Comparison of ENCODE assay signal across 13 mouse cellular contexts in genomic region chr11:71557412-71557811, GRCm38 (mm10).
DNase-seq lines count a peak whose midpoint lies in the region; ATAC-seq and TF ChIP-seq lines count a peak whose summit lies in the region.
"Had no signal": no experiment of that assay in that cellular context is flagged by ENCODE, and none has a peak within 500 bp of the region (broad histone marks: within the 10 kb centered on the region; RNA-seq: fewer than 3 reads in every experiment).

No protein-coding gene starts in this region.

- TF ChIP-seq RAD21 in MEL (IDR thresholded peaks at IDR 0.05; ENCODE audit: low read depth, low read length) = no peak; the same call in 1 of the 2 replicates

- no peak overlapping the region for H3K4me2 ChIP-seq in hindbrain, postnatal 0 days (ENCODE audit: low read depth, low read length)
- H3K4me2 ChIP-seq in hindbrain, embryonic 11.5 days (replicated peaks; ENCODE audit: low read depth, low read length) = no peak overlapping the region
- H3K4me2 ChIP-seq in midbrain, postnatal 0 days (ENCODE audit: low read depth, low read length, poor library complexity, severe bottlenecking) = no peak overlapping the region
- H3K4me2 ChIP-seq in stomach, postnatal 0 days (replicated peaks; ENCODE audit: low read depth) = no peak overlapping the region
- H3K4me2 ChIP-seq: embryonic facial prominence, embryonic 12.5 days; forebrain, embryonic 13.5 days; limb, embryonic 12.5 days; midbrain, embryonic 13.5 days; neural tube, embryonic 12.5 days had no signal

- H3K79me2 ChIP-seq in MEL (ENCODE audit: control insufficient read depth, insufficient read depth, low read length, poor library complexity) = no peaks in the 10 kb centered on the region

- no peaks in the 10 kb centered on the region for H3K36me3 ChIP-seq in hindbrain, postnatal 0 days (ENCODE audit: insufficient read depth, low read length)
- no peaks in the 10 kb centered on the region for H3K36me3 ChIP-seq in hindbrain, embryonic 11.5 days (ENCODE audit: control insufficient read depth, insufficient read depth, low read length)
- H3K36me3 ChIP-seq in midbrain, postnatal 0 days (ENCODE audit: insufficient read depth, low read length) = no peaks in the 10 kb centered on the region
- no peaks in the 10 kb centered on the region for H3K36me3 ChIP-seq in midbrain, embryonic 10.5 days
- H3K36me3 ChIP-seq in MEL (ENCODE audit: control insufficient read depth in 1 of 2, insufficient read depth in 2 of 2, low read length in 2 of 2) = no peaks in the 10 kb centered on the region
- no peaks in the 10 kb centered on the region for H3K36me3 ChIP-seq in stomach, postnatal 0 days (ENCODE audit: control insufficient read depth, insufficient read depth, low read length)
- H3K36me3 ChIP-seq: embryonic facial prominence, embryonic 12.5 days; limb, embryonic 12.5 days; midbrain, embryonic 13.5 days; neural tube, embryonic 12.5 days had no signal

- no peak for TF ChIP-seq POLR2A in MEL (IDR thresholded peaks at IDR 0.05; ENCODE audit: control insufficient read depth in 1 of 2, insufficient read depth in 1 of 2, low read depth in 1 of 2, low read length in 2 of 2, poor library complexity in 1 of 2)

- peak; percentile 29 for TF ChIP-seq CTCF in hindbrain, postnatal 0 days (IDR thresholded peaks at IDR 0.05; ENCODE audit: low read depth)
- TF ChIP-seq CTCF in midbrain, postnatal 0 days (IDR thresholded peaks at IDR 0.05) = peak; percentile 40
- TF ChIP-seq CTCF in MEL (IDR thresholded peaks at IDR 0.05 in 2 of 3, conservative IDR thresholded peaks at IDR 0.05 in 1 of 3; ENCODE audit: control insufficient read depth in 1 of 3, insufficient read depth in 1 of 3, low read depth in 2 of 3, low read length in 3 of 3, poor library complexity in 1 of 3, severe bottlenecking in 1 of 3) = peak in 2 of 3 experiments; percentile 24 to 42; a peak in 4 of 6 replicates
- peak; percentile 43 for TF ChIP-seq CTCF in stomach, postnatal 0 days (IDR thresholded peaks at IDR 0.05; ENCODE audit: low read depth)

- DNase-seq in hindbrain, postnatal 0 days (ENCODE audit: low spot score) = no peak
- no peak for DNase-seq in hindbrain, embryonic 11.5 days (ENCODE audit: low spot score)
- DNase-seq in midbrain, postnatal 0 days (ENCODE audit: low spot score) = no peak
- DNase-seq in midbrain, embryonic 10.5 days (ENCODE audit: low spot score) = no peak
- peak; percentile 11 for DNase-seq in MEL (ENCODE audit: low read depth, low spot score)
- no peak for DNase-seq in stomach, postnatal 0 days (ENCODE audit: low spot score)
- no peak for DNase-seq in layer of hippocampus, adult 11-12 months (ENCODE audit: low spot score)
- DNase-seq: gastrocnemius, postnatal 10 days had no signal

- no peak for TF ChIP-seq EP300 in MEL (IDR thresholded peaks at IDR 0.05; ENCODE audit: low read depth in 1 of 2, low read length in 2 of 2)
- no peak for TF ChIP-seq EP300 in stomach, postnatal 0 days (optimal IDR thresholded peaks at IDR 0.05)

- H3K9ac ChIP-seq in hindbrain, postnatal 0 days (replicated peaks; ENCODE audit: low read length) = no peak overlapping the region
- no peak overlapping the region for H3K9ac ChIP-seq in hindbrain, embryonic 11.5 days (ENCODE audit: low read depth, low read length)
- H3K9ac ChIP-seq in midbrain, postnatal 0 days (replicated peaks; ENCODE audit: low read length, poor library complexity, severe bottlenecking) = no peak overlapping the region
- no peak overlapping the region for H3K9ac ChIP-seq in MEL (ENCODE audit: control insufficient read depth, low read depth, low read length, poor library complexity, severe bottlenecking)
- no peak overlapping the region for H3K9ac ChIP-seq in stomach, postnatal 0 days (ENCODE audit: low read length)
- H3K9ac ChIP-seq: embryonic facial prominence, embryonic 12.5 days; forebrain, embryonic 13.5 days; limb, embryonic 12.5 days; midbrain, embryonic 13.5 days; neural tube, embryonic 12.5 days had no signal

- H3K27me3 ChIP-seq in hindbrain, postnatal 0 days (ENCODE audit: insufficient read depth, low read length) = no peaks in the 10 kb centered on the region
- H3K27me3 ChIP-seq in hindbrain, embryonic 11.5 days (ENCODE audit: control insufficient read depth, insufficient read depth, low read length) = no peaks in the 10 kb centered on the region
- no peaks in the 10 kb centered on the region for H3K27me3 ChIP-seq in midbrain, postnatal 0 days (ENCODE audit: insufficient read depth, low read length)
- no peaks in the 10 kb centered on the region for H3K27me3 ChIP-seq in midbrain, embryonic 10.5 days (ENCODE audit: low read depth, poor library complexity, severe bottlenecking)
- H3K27me3 ChIP-seq in MEL (ENCODE audit: control insufficient read depth in 1 of 2, insufficient read depth in 2 of 2, low read length in 2 of 2) = no peaks in the 10 kb centered on the region
- no peaks in the 10 kb centered on the region for H3K27me3 ChIP-seq in stomach, postnatal 0 days (ENCODE audit: control insufficient read depth, insufficient read depth, low read length)
- H3K27me3 ChIP-seq: embryonic facial prominence, embryonic 12.5 days; forebrain, embryonic 13.5 days; limb, embryonic 12.5 days; midbrain, embryonic 13.5 days; neural tube, embryonic 12.5 days had no signal

- H3K27ac ChIP-seq in hindbrain, postnatal 0 days = no peak overlapping the region
- H3K27ac ChIP-seq in hindbrain, embryonic 11.5 days (ENCODE audit: low read depth, low read length) = no peak overlapping the region
- H3K27ac ChIP-seq in midbrain, postnatal 0 days (ENCODE audit: low read depth, low read length) = no peak overlapping the region
- no peak overlapping the region for H3K27ac ChIP-seq in midbrain, embryonic 10.5 days (replicated peaks)
- H3K27ac ChIP-seq in MEL (ENCODE audit: control insufficient read depth, low read depth, low read length) = no peak overlapping the region
- no peak overlapping the region for H3K27ac ChIP-seq in stomach, postnatal 0 days (replicated peaks)
- H3K27ac ChIP-seq: embryonic facial prominence, embryonic 12.5 days; forebrain, embryonic 13.5 days; limb, embryonic 12.5 days; midbrain, embryonic 13.5 days; neural tube, embryonic 12.5 days had no signal

- H3K9me3 ChIP-seq in hindbrain, postnatal 0 days (ENCODE audit: low read length) = no peaks in the 10 kb centered on the region
- no peaks in the 10 kb centered on the region for H3K9me3 ChIP-seq in hindbrain, embryonic 11.5 days (ENCODE audit: control insufficient read depth, low read length)
- H3K9me3 ChIP-seq in midbrain, postnatal 0 days (ENCODE audit: low read length) = no peaks in the 10 kb centered on the region
- no peaks in the 10 kb centered on the region for H3K9me3 ChIP-seq in midbrain, embryonic 10.5 days (replicated peaks)
- H3K9me3 ChIP-seq in MEL (replicated peaks; ENCODE audit: insufficient read depth, low read length) = no peaks in the 10 kb centered on the region
- no peaks in the 10 kb centered on the region for H3K9me3 ChIP-seq in stomach, postnatal 0 days (ENCODE audit: control insufficient read depth, low read length)
- H3K9me3 ChIP-seq: embryonic facial prominence, embryonic 12.5 days; forebrain, embryonic 13.5 days; limb, embryonic 12.5 days; neural tube, embryonic 12.5 days had no signal

- H3K4me1 ChIP-seq in hindbrain, postnatal 0 days (ENCODE audit: insufficient read depth, low read length) = no peaks in the 10 kb centered on the region
- no peaks in the 10 kb centered on the region for H3K4me1 ChIP-seq in hindbrain, embryonic 11.5 days (replicated peaks; ENCODE audit: control insufficient read depth, insufficient read depth, low read length)
- no peaks in the 10 kb centered on the region for H3K4me1 ChIP-seq in midbrain, postnatal 0 days (ENCODE audit: insufficient read depth, low read length)
- H3K4me1 ChIP-seq in midbrain, embryonic 10.5 days = no peaks in the 10 kb centered on the region
- no peaks in the 10 kb centered on the region for H3K4me1 ChIP-seq in MEL (ENCODE audit: control insufficient read depth in 1 of 2, insufficient read depth in 2 of 2, low read length in 2 of 2)
- no peaks in the 10 kb centered on the region for H3K4me1 ChIP-seq in stomach, postnatal 0 days (replicated peaks; ENCODE audit: control insufficient read depth, insufficient read depth)
- H3K4me1 ChIP-seq: embryonic facial prominence, embryonic 12.5 days; forebrain, embryonic 13.5 days; limb, embryonic 12.5 days; midbrain, embryonic 13.5 days; neural tube, embryonic 12.5 days had no signal

- 96% methylated on average over 3 of the region's 3 CpGs for WGBS in hindbrain, postnatal 0 days
- 86% methylated on average over 3 of the region's 3 CpGs for WGBS in hindbrain, embryonic 11.5 days
- WGBS in midbrain, postnatal 0 days = 90% methylated on average over 3 of the region's 3 CpGs
- WGBS in midbrain, embryonic 10.5 days = 85% methylated on average over 3 of the region's 3 CpGs
- WGBS in stomach, postnatal 0 days = 83% methylated on average over 3 of the region's 3 CpGs

- no peak for ATAC-seq in hindbrain, postnatal 0 days
- ATAC-seq in hindbrain, embryonic 11.5 days (ENCODE audit: low FRiP score) = no peak
- ATAC-seq in midbrain, postnatal 0 days (ENCODE audit: low FRiP score) = no peak
- ATAC-seq in stomach, postnatal 0 days (ENCODE audit: low FRiP score, low TSS enrichment) = no peak
- ATAC-seq: forebrain, embryonic 13.5 days; midbrain, embryonic 13.5 days had no signal

- no peak overlapping the region for H3K4me3 ChIP-seq in hindbrain, postnatal 0 days (ENCODE audit: low read length)
- H3K4me3 ChIP-seq in hindbrain, embryonic 11.5 days (ENCODE audit: low read depth, low read length) = no peak overlapping the region
- H3K4me3 ChIP-seq in midbrain, postnatal 0 days (ENCODE audit: low read depth, low read length) = no peak overlapping the region
- H3K4me3 ChIP-seq in midbrain, embryonic 10.5 days = no peak overlapping the region
- H3K4me3 ChIP-seq in MEL (ENCODE audit: control insufficient read depth in 1 of 2, insufficient read depth in 1 of 2, low read depth in 2 of 2, low read length in 2 of 2) = no peak overlapping the region
- no peak overlapping the region for H3K4me3 ChIP-seq in stomach, postnatal 0 days (ENCODE audit: low read depth, low read length)
- H3K4me3 ChIP-seq: embryonic facial prominence, embryonic 12.5 days; forebrain, embryonic 13.5 days; limb, embryonic 12.5 days; midbrain, embryonic 13.5 days; neural tube, embryonic 12.5 days had no signal

TF ChIP-seq in MEL, 35 proteins besides CTCF, POLR2A, EP300 and RAD21 (continues in another document):
- TF ChIP-seq MYB (IDR thresholded peaks at IDR 0.05; ENCODE audit: low read depth, low read length) = no peak
- no peak for TF ChIP-seq NELFE (IDR thresholded peaks at IDR 0.05; ENCODE audit: low read depth, low read length)
- TF ChIP-seq CHD1 (IDR thresholded peaks at IDR 0.05; ENCODE audit: low read depth, low read length) = no peak
- no peak for TF ChIP-seq TCF12 (IDR thresholded peaks at IDR 0.05; ENCODE audit: low read depth, low read length)
- TF ChIP-seq POLR2AphosphoS2 (IDR thresholded peaks at IDR 0.05; ENCODE audit: low read length) = no peak
- TF ChIP-seq HCFC1 (IDR thresholded peaks at IDR 0.05; ENCODE audit: low read depth, low read length) = no peak
- TF ChIP-seq TBP (IDR thresholded peaks at IDR 0.05; ENCODE audit: low read depth, low read length) = no peak
- TF ChIP-seq GABPA (IDR thresholded peaks at IDR 0.05; ENCODE audit: low read depth, low read length) = no peak
- TF ChIP-seq MEF2A (IDR thresholded peaks at IDR 0.05; ENCODE audit: extremely low read depth, insufficient replicate concordance, low read depth, low read length, poor library complexity, severe bottlenecking) = no peak
